In the genomic region with DNA sequence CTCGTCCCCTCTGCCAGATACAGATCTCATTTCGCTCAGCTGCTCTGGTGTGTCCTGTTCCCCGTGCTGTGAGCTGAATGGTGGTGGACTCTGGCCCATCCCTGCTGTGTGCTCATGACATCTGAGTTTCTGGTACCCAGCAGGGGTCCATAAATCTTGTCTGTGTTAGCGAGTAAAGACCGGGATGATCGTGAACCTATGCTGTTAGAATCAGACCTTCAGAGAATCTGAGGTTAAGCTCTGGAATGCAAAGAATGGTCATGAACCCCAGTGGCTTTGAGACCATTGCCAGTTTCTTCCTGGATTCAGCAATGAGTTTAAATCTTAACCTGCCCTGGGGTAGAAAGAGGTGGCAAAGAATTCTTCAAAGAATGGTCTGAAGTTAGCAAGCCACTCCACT, we compare ENCODE assay signal across 18 mouse cellular contexts.
DNase-seq lines count a peak whose midpoint lies in the region; ATAC-seq and TF ChIP-seq lines count a peak whose summit lies in the region.
"Had no signal": no experiment of that assay in that cellular context is flagged by ENCODE, and none has a peak within 500 bp of the region (broad histone marks: within the 10 kb centered on the region; RNA-seq: fewer than 3 reads in every experiment).

No protein-coding gene starts in this region.

- WGBS in kidney, embryonic 16.5 days = 17% methylated on average over 6 of the region's 6 CpGs
- WGBS in forebrain, embryonic 10.5 days = 77% methylated on average over 6 of the region's 6 CpGs
- WGBS in liver, embryonic 11.5 days = 66% methylated on average over 6 of the region's 6 CpGs

- in situ Hi-C loops in Patski (cut with MboI; ENCODE audit: low pct_unique_long_range_greater_than_20kb) = loop anchor here (5.0 to 10.0 kb wide), 3 partner anchors 192 to 699 kb away; no protein-coding TSS in a partner anchor

- H3K9me3 ChIP-seq in kidney, embryonic 16.5 days (ENCODE audit: low read length) = no peaks in the 10 kb centered on the region
- 0 out of 2 replicates have a peak, but pooled peaks cover 5% of the 10 kb centered on the region for H3K9me3 ChIP-seq in forebrain, embryonic 10.5 days
- H3K9me3 ChIP-seq in liver, embryonic 11.5 days (ENCODE audit: control insufficient read depth, low read length) = no peaks in the 10 kb centered on the region; the same call in 1 of the 2 replicates
- H3K9me3 ChIP-seq: limb, embryonic 10.5 days had no signal

- peaks cover 17% of the 10 kb centered on the region for H3K4me1 ChIP-seq in kidney, embryonic 16.5 days (ENCODE audit: insufficient read depth, low read length)
- H3K4me1 ChIP-seq in forebrain, embryonic 10.5 days = no peaks in the 10 kb centered on the region
- H3K4me1 ChIP-seq in liver, embryonic 11.5 days (replicated peaks; ENCODE audit: control insufficient read depth, insufficient read depth, low read length) = no peaks in the 10 kb centered on the region
- H3K4me1 ChIP-seq: hindbrain, embryonic 12.5 days; limb, embryonic 10.5 days; liver, embryonic 12.5 days; megakaryocyte, embryonic 14.5 days had no signal

- DNase-seq in kidney, adult 11 months = peak; percentile 31
- DNase-seq in kidney, postnatal 4 days = no peak
- DNase-seq in 3134 (ENCODE audit: extremely low read depth, insufficient read length, low spot score) (peak; percentile 48), Patski (ENCODE audit: low read depth, low spot score) (peak; percentile 78)
- no peak for DNase-seq in forebrain, embryonic 10.5 days (ENCODE audit: extremely low spot score, low spot score)
- no peak for DNase-seq in frontal cortex, postnatal 10 days (ENCODE audit: low spot score in 2 of 2)
- no peak for DNase-seq in liver, embryonic 11.5 days (ENCODE audit: low spot score)
- DNase-seq: gastrocnemius, postnatal 14 days; thymus, adult 18-20 months had no signal

- no peak overlapping the region for H3K4me2 ChIP-seq in kidney, embryonic 16.5 days (replicated peaks; ENCODE audit: low read depth, low read length)
- no peak overlapping the region for H3K4me2 ChIP-seq in liver, embryonic 11.5 days
- H3K4me2 ChIP-seq: hindbrain, embryonic 12.5 days; liver, embryonic 12.5 days had no signal

- H3K4me3 ChIP-seq in kidney, embryonic 16.5 days (ENCODE audit: low read length) = no peak overlapping the region
- no peak overlapping the region for H3K4me3 ChIP-seq in forebrain, embryonic 10.5 days
- H3K4me3 ChIP-seq in liver, embryonic 11.5 days (ENCODE audit: low read depth, low read length) = no peak overlapping the region
- H3K4me3 ChIP-seq: hindbrain, embryonic 12.5 days; limb, embryonic 10.5 days; liver, embryonic 12.5 days; megakaryocyte, embryonic 14.5 days had no signal

- H3K9ac ChIP-seq in kidney, embryonic 16.5 days (replicated peaks; ENCODE audit: low read length) = no peak overlapping the region
- H3K9ac ChIP-seq in liver, embryonic 11.5 days (ENCODE audit: low read depth, low read length) = no peak overlapping the region
- H3K9ac ChIP-seq: hindbrain, embryonic 12.5 days; liver, embryonic 12.5 days had no signal

- H3K27me3 ChIP-seq in Patski = no peaks in the 10 kb centered on the region
- no peaks in the 10 kb centered on the region for H3K27me3 ChIP-seq in kidney, embryonic 16.5 days (ENCODE audit: insufficient read depth, low read length)
- no peaks in the 10 kb centered on the region for H3K27me3 ChIP-seq in forebrain, embryonic 10.5 days (ENCODE audit: poor library complexity, severe bottlenecking)
- H3K27me3 ChIP-seq in liver, embryonic 11.5 days (replicated peaks; ENCODE audit: control insufficient read depth, insufficient read depth, low read length) = no peaks in the 10 kb centered on the region
- H3K27me3 ChIP-seq: hindbrain, embryonic 12.5 days; liver, embryonic 12.5 days; megakaryocyte, embryonic 14.5 days had no signal

- no peak for TF ChIP-seq CTCF in Patski (IDR thresholded peaks at IDR 0.05)

- POLR2A ChIA-PET in Patski (lab: Charles Lee) = interaction anchor here (0.8 to 1.7 kb wide), 2 partner anchors 99 to 198 kb away, joined by 3 read pairs; no protein-coding TSS in a partner anchor

- H3K27ac ChIP-seq in kidney, embryonic 16.5 days (ENCODE audit: low read length) = 0 out of 2 replicates have a peak overlapping the region, but pooled peaks have one; percentile 11
- no peak overlapping the region for H3K27ac ChIP-seq in forebrain, embryonic 10.5 days
- H3K27ac ChIP-seq in liver, embryonic 11.5 days (ENCODE audit: low read depth, low read length) = no peak overlapping the region
- H3K27ac ChIP-seq: hindbrain, embryonic 12.5 days; limb, embryonic 10.5 days; liver, embryonic 12.5 days had no signal

- peak; percentile 56 for ATAC-seq in Patski
- ATAC-seq in kidney, embryonic 16.5 days (ENCODE audit: low FRiP score, low TSS enrichment) = peak; percentile 85
- no peak for ATAC-seq in liver, embryonic 11.5 days (replicated peaks; ENCODE audit: low FRiP score)
- ATAC-seq: CD4-positive, CD25-positive, alpha-beta regulatory T cell, adult 4 months; inflammation-experienced regulatory T-cells, adult 6 months; liver, embryonic 12.5 days; lung, postnatal 0 days had no signal

- CTCF ChIA-PET in Patski (lab: Charles Lee) = interaction anchor here (0.9 to 2.2 kb wide), 7 partner anchors 56 to 316 kb away, joined by 3 to 6 read pairs (median 3); no protein-coding TSS in a partner anchor

- no peaks in the 10 kb centered on the region for H3K36me3 ChIP-seq in kidney, embryonic 16.5 days (ENCODE audit: insufficient read depth, low read length)
- H3K36me3 ChIP-seq in forebrain, embryonic 10.5 days (replicated peaks) = no peaks in the 10 kb centered on the region
- no peaks in the 10 kb centered on the region for H3K36me3 ChIP-seq in liver, embryonic 11.5 days (ENCODE audit: control insufficient read depth, insufficient read depth, low read length)
- H3K36me3 ChIP-seq: G1E; hindbrain, embryonic 12.5 days; limb, embryonic 10.5 days; liver, embryonic 12.5 days had no signal

Comparison
In these comparisons a context has a peak if more than half of its experiments do, and no peak if none do; other contexts are left out.
1. DNase-seq: peak in kidney, adult 11 months (single experiment), 3134 (single experiment) and Patski (single experiment); none in kidney, postnatal 4 days (0 of 2), forebrain, embryonic 10.5 days (single experiment), frontal cortex, postnatal 10 days (0 of 2) and liver, embryonic 11.5 days (single experiment).